Mouse (Mus musculus): Measurements from ENCODE around the gene Wdr5.

Wdr5 gene

GRCm38 (mm10) chr2:27552620-27553287 is 37.8 kb downstream of the Wdr5 start:
- peak; percentile 85 for DNase-seq

- peak; percentile 50 for DNase-seq
Observed at GRCm38 (mm10) chr2:27554308-27554707, 39.4 kb downstream of the Wdr5 start.

- no peak for DNase-seq
Observed at GRCm38 (mm10) chr2:27556921-27557320, 42.0 kb downstream of the Wdr5 start.

GRCm38 (mm10) chr2:27560708-27561123 is 45.8 kb downstream of the Wdr5 start:
- DNase-seq = peak; percentile 14

GRCm38 (mm10) chr2:27561159-27561558 is 46.2 kb downstream of the Wdr5 start:
- DNase-seq = no peak

- DNase-seq = no peak
Observed at GRCm38 (mm10) chr2:27561829-27562228, 46.9 kb downstream of the Wdr5 start.

- DNase-seq = peak; percentile 36
Observed at GRCm38 (mm10) chr2:27563641-27564148, 48.7 kb downstream of the Wdr5 start.

- no peak for DNase-seq
Observed at GRCm38 (mm10) chr2:27564694-27565093, 49.7 kb downstream of the Wdr5 start.

GRCm38 (mm10) chr2:27565316-27566103 is 50.6 kb downstream of the Wdr5 start:
- peak; percentile 33 for DNase-seq

- no peak for DNase-seq
Observed at GRCm38 (mm10) chr2:27570856-27571255, 55.9 kb downstream of the Wdr5 start.

GRCm38 (mm10) chr2:27572261-27572793 is 57.4 kb downstream of the Wdr5 start:
- DNase-seq = peak; percentile 45

GRCm38 (mm10) chr2:27572928-27573627 is 58.1 kb downstream of the Wdr5 start:
- DNase-seq = peak; percentile 95

- DNase-seq = no peak
Observed at GRCm38 (mm10) chr2:27573628-27573966, 58.6 kb downstream of the Wdr5 start.

- DNase-seq = no peak
Observed at GRCm38 (mm10) chr2:27576416-27576815, 61.5 kb downstream of the Wdr5 start.

GRCm38 (mm10) chr2:27578552-27578951 is 63.6 kb downstream of the Wdr5 start:
- DNase-seq = no peak

GRCm38 (mm10) chr2:27582112-27582511 is 67.2 kb downstream of the Wdr5 start:
- DNase-seq = peak; percentile 22

- DNase-seq = peak; percentile 53
Observed at GRCm38 (mm10) chr2:27583019-27583418, 68.1 kb downstream of the Wdr5 start.

GRCm38 (mm10) chr2:27584546-27584945 is 69.6 kb downstream of the Wdr5 start:
- DNase-seq = no peak
